Mouse (Mus musculus) cerebellum, adult 2 months (tissue): Measurements from ENCODE around the gene Pacs2. TPM values are rescaled to one million over a fixed set of nuclear protein-coding genes. Genes with fewer than 3 reads are reported as not detected.

Source experiments
- DNase-seq, 2 experiments: peaks; one replicate each; pipeline ENCODE4 v3.0.0; 2021
- H3K27ac ChIP-seq: fragments of 200-500 bp; 2 replicates; pipeline ENCODE4 v1.5.1; 2012; ENCODE audit warnings: low read length, control low read depth, inconsistent platforms; ENCODE audit not compliant: insufficient read depth
- H3K27me3 ChIP-seq: fragments of 200-500 bp; 2 replicates; pipeline ENCODE4 v1.6.1; 2012; ENCODE audit warnings: inconsistent platforms, mild to moderate bottlenecking, low read length, moderate library complexity; ENCODE audit not compliant: control insufficient read depth, insufficient read depth
- H3K4me1 ChIP-seq: fragments of 200-500 bp; 2 replicates; pipeline ENCODE4 v1.6.1; 2011; ENCODE audit warnings: low read length; ENCODE audit not compliant: control insufficient read depth, insufficient read depth
- H3K4me3 ChIP-seq: fragments of 200-500 bp; replicated peaks from 2 replicates; pipeline ENCODE3; 2011; ENCODE audit warnings: mild to moderate bottlenecking, low read depth, low read length, control low read depth; ENCODE audit not compliant: insufficient read depth
- CTCF ChIP-seq: fragments of 200-500 bp; IDR thresholded peaks from 2 replicates; pipeline ENCODE4 v1.5.1; 2011; ENCODE audit warnings: low read depth, mild to moderate bottlenecking, control low read depth, low read length, moderate library complexity, borderline replicate concordance; ENCODE audit not compliant: insufficient read depth
- POLR2A ChIP-seq: fragments of 200-500 bp; IDR thresholded peaks from 2 replicates; pipeline ENCODE4 v1.6.1; 2011; ENCODE audit warnings: low read length, control low read depth, borderline replicate concordance; ENCODE audit not compliant: insufficient read depth
- WGBS: fragments of 180-500 bp; shearing (Covaris S2); methylation state at CpG from one replicate; pipeline ENCODE4 v1.1.7; 2018; 5-methylcytosine and 5-hydroxymethylcytosine counted together
- polyA plus RNA-seq: library from polyadenylated mRNA; depleted of rRNA; stranded (reverse); fragments of >200 nt; gene quantifications from 2 replicates; pipeline ENCODE4 v1.2.3, GENCODE M21; 2012

Gene Pacs2
- polyA plus RNA-seq, 1 experiment: 151 TPM

GRCm38 (mm10) chr12:113088026-113088425 is 73.7 kb downstream of the Pacs2 start:
- no peak overlapping the region for H3K4me3 ChIP-seq
- no peak overlapping the region for H3K27ac ChIP-seq
- TF ChIP-seq POLR2A (no peak), CTCF (no peak)
- H3K27me3 ChIP-seq: no peaks in the 10 kb centered on the region
- WGBS: 59% methylated on average over 4 of the region's 4 CpGs
- no peaks in the 10 kb centered on the region for H3K4me1 ChIP-seq
- no peak for DNase-seq

GRCm38 (mm10) chr12:113089107-113089506 is 74.8 kb downstream of the Pacs2 start:
- DNase-seq: no peak
- H3K27ac ChIP-seq: no peak overlapping the region
- no peak overlapping the region for H3K4me3 ChIP-seq
- H3K27me3 ChIP-seq: no peaks in the 10 kb centered on the region
- 94% methylated on average over 6 of the region's 6 CpGs for WGBS
- no peaks in the 10 kb centered on the region for H3K4me1 ChIP-seq
- TF ChIP-seq CTCF: no peak
- no peak for TF ChIP-seq POLR2A

GRCm38 (mm10) chr12:113090053-113090452 is 75.7 kb downstream of the Pacs2 start:
- Histone ChIP-seq H3K4me1 (no peaks in the 10 kb centered on the region), H3K4me3 (no peak overlapping the region), H3K27me3 (no peaks in the 10 kb centered on the region), H3K27ac (no peak overlapping the region)
- TF ChIP-seq POLR2A: no peak
- no peak for TF ChIP-seq CTCF
- 75% methylated on average over 17 of the region's 17 CpGs for WGBS
- DNase-seq: no peak

DNA sequence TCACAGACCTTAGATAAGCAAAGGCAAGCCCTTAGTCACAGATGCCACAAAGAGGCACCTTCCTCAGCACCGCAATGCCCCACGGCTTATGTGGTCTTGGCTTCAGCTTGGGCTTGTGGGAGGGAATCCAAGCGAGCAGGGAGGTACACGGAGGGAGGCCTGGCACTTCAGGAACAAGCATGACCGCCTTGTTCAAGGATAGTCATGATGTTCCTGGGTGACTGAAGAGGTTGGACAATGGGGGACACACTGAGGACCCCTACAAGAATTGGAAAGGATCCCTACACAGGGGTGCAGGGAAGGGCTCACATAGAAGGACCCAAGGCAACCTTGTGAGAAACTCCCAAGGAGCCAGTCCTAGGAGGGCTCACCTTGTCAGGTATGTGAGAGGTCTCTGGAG is 82.7 kb downstream of the Pacs2 start:
- DNase-seq: peak; percentile 43 to 49
- H3K27me3 ChIP-seq: no peaks in the 10 kb centered on the region
- H3K27ac ChIP-seq: no peak overlapping the region
- 17% methylated on average over 5 of the region's 5 CpGs for whole genome bisulfite sequencing
- TF ChIP-seq POLR2A (no peak), CTCF (no peak)
- H3K4me3 ChIP-seq: no peak overlapping the region
- peaks cover 28% of the 10 kb centered on the region for H3K4me1 ChIP-seq

DNA sequence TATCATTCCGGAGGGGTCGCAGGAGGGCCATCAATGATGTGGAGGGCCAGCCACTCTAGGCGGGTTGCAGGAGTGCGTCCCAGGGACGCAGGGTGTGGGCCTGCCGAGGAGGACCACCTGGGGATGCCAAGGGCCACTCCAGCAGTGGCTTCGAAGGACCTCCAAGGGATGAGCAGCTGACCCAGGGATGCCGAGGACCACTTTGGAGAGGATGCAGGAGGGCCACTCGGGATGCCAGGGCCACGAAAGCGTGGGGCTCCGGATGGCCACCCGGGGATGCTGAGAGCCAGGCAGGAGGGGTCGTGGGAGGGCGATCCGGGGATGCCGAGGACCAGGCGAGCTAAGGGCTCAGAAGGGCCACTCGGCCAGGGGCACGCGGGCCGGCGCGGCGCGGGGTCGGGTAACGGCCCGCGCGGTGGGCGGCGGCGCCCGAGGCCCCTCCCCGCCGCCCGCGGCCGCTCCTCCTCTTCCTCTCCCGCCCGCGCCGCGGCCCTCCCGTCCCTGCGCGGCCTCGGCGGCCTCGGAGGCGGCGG is 83.5 kb downstream of the Pacs2 start, which contains the start of gene Mta1:
Gene Mta1, plus strand, starts transcription at position 530 of the 533 bp plus-strand sequence.
- TF ChIP-seq POLR2A (no peak), CTCF (no peak)
- H3K4me3 ChIP-seq: peak within 1 kb of the TSS; percentile 84
- DNase-seq: peak; percentile 64 to 72
- H3K27me3 ChIP-seq: no peaks in the 10 kb centered on the region
- H3K4me1 ChIP-seq: peaks cover 29% of the 10 kb centered on the region
- WGBS: under 1% methylated on average over 31 of the region's 53 CpGs
- H3K27ac ChIP-seq: peak within 1 kb of the TSS; percentile 85

DNA sequence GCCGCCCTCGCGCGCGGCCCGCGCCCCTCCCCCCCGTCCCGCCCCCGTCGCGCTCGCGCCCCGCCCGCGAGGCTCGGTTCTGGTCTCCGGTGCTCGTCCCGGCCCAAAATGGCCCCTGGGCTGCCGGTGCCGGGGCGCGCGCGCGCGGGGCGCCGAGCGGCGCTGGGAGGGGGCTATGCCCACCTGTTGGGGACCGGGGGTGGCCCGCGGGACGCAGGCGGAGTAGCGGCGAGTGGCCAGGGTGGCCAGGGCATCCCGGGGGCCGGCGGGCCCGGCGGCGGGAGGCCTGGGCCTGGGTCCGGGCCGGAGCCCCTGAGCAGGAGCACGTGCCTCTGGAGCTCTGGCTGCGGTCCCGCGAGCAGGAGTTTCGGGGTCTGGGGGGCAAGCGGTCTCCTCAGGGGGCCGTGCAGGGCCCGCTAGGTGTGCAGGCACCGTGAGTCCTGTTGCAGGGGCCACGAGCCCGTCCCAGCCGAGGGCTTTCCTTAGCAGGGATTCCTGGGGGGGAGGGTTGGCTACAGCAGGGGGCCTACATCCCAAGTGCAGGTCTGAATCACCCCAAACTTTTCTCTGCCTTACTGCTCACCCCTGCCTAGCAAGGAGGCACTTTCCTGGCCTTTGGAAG is 84.3 kb downstream of the Pacs2 start:
- 1% methylated on average over 56 of the region's 60 CpGs for WGBS
- no peaks in the 10 kb centered on the region for H3K27me3 ChIP-seq
- peak overlapping the region; percentile 60 for H3K4me3 ChIP-seq
- H3K4me1 ChIP-seq: peaks cover 33% of the 10 kb centered on the region
- H3K27ac ChIP-seq: peak overlapping the region; percentile 45
- peak; percentile 45 to 51 for DNase-seq
- TF ChIP-seq CTCF (no peak), POLR2A (no peak)

DNA sequence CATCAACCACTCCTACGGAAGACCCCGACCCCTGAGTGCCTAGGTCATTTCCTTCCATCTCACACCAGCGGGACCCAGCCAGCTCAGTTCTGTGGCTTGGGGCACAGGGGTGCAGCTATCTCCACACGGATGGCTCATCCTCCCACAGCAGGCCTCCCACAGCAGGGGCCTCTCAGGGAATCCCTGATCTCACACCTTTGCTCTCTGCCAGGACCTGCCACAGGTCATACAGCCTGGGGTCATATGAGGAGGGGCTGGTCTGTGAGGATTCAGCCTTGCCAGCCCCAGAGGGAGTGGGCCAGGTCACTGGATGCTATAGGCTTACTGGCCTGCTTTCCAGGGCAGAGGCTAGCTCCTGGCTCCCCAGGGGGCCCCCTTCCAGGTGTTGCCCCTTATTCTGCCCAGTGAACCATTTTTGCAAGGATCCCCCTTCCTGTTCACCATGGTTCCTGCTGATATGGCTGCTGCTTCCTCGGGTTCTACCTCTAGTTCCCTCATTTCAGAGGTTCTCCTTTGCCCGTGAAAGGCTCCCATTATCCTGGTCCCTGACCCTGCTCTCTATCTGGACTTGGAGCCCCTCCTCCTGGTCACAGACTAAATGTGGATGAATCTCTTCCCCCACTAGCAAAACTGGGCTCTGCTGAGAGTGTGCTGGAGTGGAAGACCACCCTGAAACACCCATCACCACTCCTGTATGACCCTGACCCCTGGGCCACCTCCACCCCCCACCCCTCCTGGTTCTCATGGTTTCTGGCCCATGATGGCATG is 85.3 kb downstream of the Pacs2 start:
- H3K27ac ChIP-seq: no peak overlapping the region
- peak overlapping the region; percentile 60 for H3K4me3 ChIP-seq

More for the DNA sequence above, 85.3 kb downstream of the Pacs2 start:
- Histone ChIP-seq H3K27me3 (no peaks in the 10 kb centered on the region), H3K4me1 (peaks cover 33% of the 10 kb centered on the region)
- 28% methylated on average over 6 of the region's 6 CpGs for WGBS
- no peak for DNase-seq
- TF ChIP-seq CTCF (no peak), POLR2A (no peak)
